Comparison of ENCODE assay signal across 1 mouse cellular context in genomic region chr3:144570047-144570815, GRCm38 (mm10).
TF ChIP-seq lines count a peak whose summit lies in the region.

Hs2st1 (minus strand) TSS chr3:144570181.
Selenof (plus strand) TSS chr3:144570304.

TF ChIP-seq in myocyte, 11 proteins besides CTCF, POLR2A, EP300 and RAD21 (continued from another document):
- TF ChIP-seq TCF12 (IDR thresholded peaks at IDR 0.05; ENCODE audit: insufficient read depth, poor library complexity, severe bottlenecking) = no peak
- no peak for TF ChIP-seq CEBPB (IDR thresholded peaks at IDR 0.05; ENCODE audit: insufficient read depth, poor library complexity, severe bottlenecking)
- TF ChIP-seq SRF (IDR thresholded peaks at IDR 0.05; ENCODE audit: control insufficient read depth, insufficient read length, low read depth) = no peak
